Mouse (Mus musculus) midbrain, embryonic 13.5 days (tissue): ENCODE measurements around the gene Neu3. TPM values are rescaled to one million over a fixed set of nuclear protein-coding genes. Genes with fewer than 3 reads are reported as not detected.

Experiments used
- ATAC-seq: fragments of 200-750 bp; cut with Nextera tagmentation; 2 replicates; pipeline ENCODE4 v1.8.0; 2017; ENCODE audit warnings: mild to moderate bottlenecking, moderate TSS enrichment, moderate library complexity
- H3K27ac ChIP-seq: fragments of 300-500 bp; sonication (generic); 2 replicates; pipeline ENCODE4 v1.5.1; 2015; ENCODE audit warnings: inconsistent platforms, mild to moderate bottlenecking, moderate library complexity
- H3K27me3 ChIP-seq: fragments of 300-500 bp; sonication (generic); 2 replicates; pipeline ENCODE4 v1.6.1; 2015; ENCODE audit warnings: mild to moderate bottlenecking, inconsistent platforms
- H3K36me3 ChIP-seq: fragments of 300-500 bp; sonication (generic); 2 replicates; pipeline ENCODE4 v1.6.1; 2015; ENCODE audit warnings: mild to moderate bottlenecking, inconsistent platforms
- H3K4me1 ChIP-seq: fragments of 300-500 bp; sonication (generic); replicated peaks from 2 replicates; pipeline ENCODE4 v1.6.1; 2015; ENCODE audit warnings: inconsistent platforms
- H3K4me2 ChIP-seq: fragments of 300-500 bp; sonication (generic); replicated peaks from 2 replicates; pipeline ENCODE4 v1.6.1; 2015; ENCODE audit warnings: moderate library complexity, mild to moderate bottlenecking, inconsistent platforms
- H3K4me3 ChIP-seq: fragments of 300-500 bp; sonication (generic); replicated peaks from 2 replicates; pipeline ENCODE4 v1.5.1; 2015; ENCODE audit warnings: mild to moderate bottlenecking, inconsistent platforms
- H3K9ac ChIP-seq: fragments of 300-500 bp; sonication (generic); replicated peaks from 2 replicates; pipeline ENCODE4 v1.6.1; 2015; ENCODE audit warnings: mild to moderate bottlenecking, inconsistent platforms
- H3K9me3 ChIP-seq: fragments of 300-500 bp; sonication (generic); 2 replicates; pipeline ENCODE4 v1.6.1; 2016; ENCODE audit warnings: mild to moderate bottlenecking, inconsistent platforms
- WGBS: fragments of 180-500 bp; shearing (Covaris S2); methylation state at CpG from one replicate; pipeline ENCODE4 v1.1.7; 2015; 5-methylcytosine and 5-hydroxymethylcytosine counted together
- polyA plus RNA-seq: library from polyadenylated mRNA; unstranded; fragments of >200 nt; fragmentation: Nextera tagmentation; extraction: Ambion mirVana; gene quantifications from 2 replicates; pipeline ENCODE4 v1.2.1, GENCODE M21; 2015

Gene Neu3
- polyA plus RNA-seq, 1 experiment from 2014 or later = 1.2 TPM

DNA sequence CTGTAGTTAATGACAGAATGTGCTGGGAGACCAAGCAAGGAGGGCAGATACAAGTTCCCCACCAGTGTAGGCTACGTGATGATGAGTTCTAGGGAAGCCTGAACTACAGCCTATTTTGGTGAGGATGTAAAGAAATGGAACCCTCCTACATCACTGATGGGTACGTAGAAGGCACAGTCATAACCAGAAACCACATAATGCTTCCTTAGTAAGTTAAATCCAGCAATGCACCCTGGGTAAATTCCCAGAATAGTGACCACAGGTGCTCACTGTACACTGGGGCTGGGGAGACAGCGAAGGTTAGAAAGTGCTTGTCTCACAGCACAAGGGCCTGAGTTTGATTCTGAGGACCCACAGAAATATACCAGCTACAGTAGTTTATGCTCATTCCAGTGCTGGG, 42.7 kb downstream of the Neu3 start:
- 96% methylated on average over 3 of the region's 3 CpGs for WGBS
- no peak for ATAC-seq

DNA sequence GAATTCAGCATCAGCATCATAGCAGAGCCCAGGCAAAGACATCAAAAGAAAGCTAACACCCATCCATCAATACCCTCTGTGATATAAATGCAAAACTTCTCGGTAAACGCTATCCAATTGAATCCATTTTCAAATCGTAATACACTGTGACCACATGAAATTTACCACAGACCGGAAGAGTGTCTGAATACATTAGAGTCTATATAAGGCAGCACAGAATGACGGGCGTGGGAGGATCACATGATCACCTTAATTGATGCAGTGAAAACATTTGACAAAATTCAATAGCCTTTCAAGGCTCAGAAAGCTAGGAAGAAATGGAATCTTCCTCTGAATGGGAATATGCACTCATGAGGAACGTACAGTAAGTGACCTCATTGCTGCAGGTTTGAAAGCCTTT, 44.8 kb downstream of the Neu3 start:
- Histone ChIP-seq H3K36me3 (no peaks in the 10 kb centered on the region), H3K9ac (no peak overlapping the region), H3K27me3 (no peaks in the 10 kb centered on the region), H3K27ac (no peak overlapping the region), H3K4me1 (peaks cover 15% of the 10 kb centered on the region), H3K9me3 (no peaks in the 10 kb centered on the region), H3K4me3 (no peak overlapping the region), H3K4me2 (no peak overlapping the region)
- WGBS = 72% methylated on average over 7 of the region's 7 CpGs
- no peak for ATAC-seq

More for the DNA sequence above, 42.7 kb downstream of the Neu3 start:
- H3K27ac ChIP-seq = no peak overlapping the region
- H3K4me1 ChIP-seq = peaks cover 15% of the 10 kb centered on the region
- no peak overlapping the region for H3K9ac ChIP-seq
- no peaks in the 10 kb centered on the region for H3K9me3 ChIP-seq
- H3K36me3 ChIP-seq = no peaks in the 10 kb centered on the region
- H3K4me2 ChIP-seq = no peak overlapping the region
- no peak overlapping the region for H3K4me3 ChIP-seq
- H3K27me3 ChIP-seq = no peaks in the 10 kb centered on the region

DNA sequence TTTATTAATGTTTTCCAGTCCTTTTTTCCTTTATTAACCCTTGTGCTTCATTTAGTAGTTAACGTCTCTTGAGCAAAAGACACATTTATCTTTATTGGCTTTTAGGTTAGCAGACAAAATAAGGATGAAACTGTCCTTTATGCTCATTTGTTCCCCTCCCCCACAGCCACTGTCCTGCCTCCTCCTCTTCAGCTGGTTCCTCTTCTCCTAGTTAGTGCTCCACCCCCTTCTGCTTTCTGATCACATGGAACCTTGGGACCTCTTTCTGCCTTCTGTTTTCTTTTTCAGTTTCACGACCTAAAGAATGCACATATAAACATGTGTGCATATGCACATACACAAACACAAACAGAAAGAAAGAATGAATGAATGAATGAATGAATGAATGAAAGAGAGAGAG, 46.3 kb downstream of the Neu3 start:
- Histone ChIP-seq H3K9me3 (no peaks in the 10 kb centered on the region), H3K4me2 (no peak overlapping the region), H3K27me3 (no peaks in the 10 kb centered on the region), H3K9ac (no peak overlapping the region), H3K36me3 (no peaks in the 10 kb centered on the region), H3K4me1 (peaks cover 2% of the 10 kb centered on the region), H3K27ac (no peak overlapping the region), H3K4me3 (no peak overlapping the region)
- no peak for ATAC-seq
- 88% methylated on average over 2 of the region's 2 CpGs for WGBS

DNA sequence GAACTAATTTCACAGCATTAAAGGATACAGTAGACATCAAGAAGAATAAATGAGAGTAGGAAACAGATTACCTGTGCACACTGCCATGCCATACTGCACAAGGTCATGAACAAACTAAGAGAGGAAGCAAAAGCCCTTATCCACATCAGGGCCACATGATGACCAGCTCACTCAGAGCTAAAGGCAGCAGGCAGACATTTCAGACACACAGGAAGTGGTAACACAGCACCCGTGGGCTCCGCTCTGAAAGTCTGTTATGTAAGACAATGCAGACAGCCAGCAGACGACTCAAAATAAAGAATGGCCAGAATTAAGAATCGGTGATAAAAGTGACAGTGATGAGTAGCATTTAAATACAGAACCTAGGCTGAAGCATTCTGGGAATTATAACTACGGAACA, 46.8 kb downstream of the Neu3 start:
- WGBS = 88% methylated on average over 5 of the region's 5 CpGs
- ATAC-seq = no peak

DNA sequence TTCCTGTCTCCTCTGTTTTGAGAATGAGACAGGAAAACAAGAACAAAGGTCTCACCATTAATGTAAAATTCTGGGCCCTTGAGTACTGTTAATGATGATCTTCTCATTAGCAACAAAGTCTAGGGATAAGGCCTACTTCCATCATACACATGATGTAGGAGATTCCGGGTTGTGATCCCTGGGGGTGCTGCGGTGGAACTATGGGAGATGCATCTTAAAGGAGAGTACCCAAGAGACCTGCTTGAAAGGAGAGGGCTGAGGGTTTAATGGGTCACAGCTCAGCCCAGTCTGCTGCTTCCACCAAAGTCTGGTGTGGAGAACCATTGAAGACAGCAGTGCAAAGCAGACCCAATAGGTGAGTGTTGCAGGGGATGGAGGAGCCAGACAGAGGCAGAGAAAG, 65.0 kb downstream of the Neu3 start, which contains the start of gene Olfr521:
Gene Olfr521 (plus strand): TSS at position 301 of the 400 bp plus-strand sequence.
- Histone ChIP-seq H3K9me3 (peaks cover 9% of the 10 kb centered on the region), H3K4me2 (no peak within 1 kb of the TSS), H3K36me3 (0 out of 2 replicates have a peak, but pooled peaks cover 4% of the 10 kb centered on the region), H3K27me3 (no peaks in the 10 kb centered on the region), H3K9ac (no peak within 1 kb of the TSS), H3K4me1 (no peaks in the 10 kb centered on the region), H3K27ac (no peak within 1 kb of the TSS), H3K4me3 (no peak within 1 kb of the TSS)
- ATAC-seq = no peak
- 95% methylated on average over 2 of the region's 2 CpGs for WGBS

More for the DNA sequence above, 46.8 kb downstream of the Neu3 start:
- Histone ChIP-seq H3K4me1 (no peaks in the 10 kb centered on the region), H3K36me3 (no peaks in the 10 kb centered on the region), H3K9me3 (no peaks in the 10 kb centered on the region), H3K27me3 (no peaks in the 10 kb centered on the region), H3K4me2 (no peak overlapping the region), H3K27ac (no peak overlapping the region), H3K9ac (no peak overlapping the region), H3K4me3 (no peak overlapping the region)

Other genes with a start within 250 kb of the Neu3 start
- gene Tpbgl, start 201.3 kb downstream of the Neu3 start, polyA plus RNA-seq = 0.64 and 1.0 TPM in 2 replicates
- gene Slco2b1, start 117.1 kb downstream of the Neu3 start, polyA plus RNA-seq = 4.1 and 5.0 TPM in 2 replicates
- not detected in 2 replicates for gene Olfr520, start 98.1 kb downstream of the Neu3 start, polyA plus RNA-seq
- not detected in 2 replicates for gene Olfr521, start 64.9 kb downstream of the Neu3 start, polyA plus RNA-seq
- 0.62 and 0.79 TPM in 2 replicates for gene Xrra1, start 30.7 kb upstream of the Neu3 start, polyA plus RNA-seq
- gene Spcs2, start 35.0 kb upstream of the Neu3 start, polyA plus RNA-seq = 326 and 337 TPM in 2 replicates
- 5.0 and 5.5 TPM in 2 replicates for gene Rnf169, start 152.0 kb upstream of the Neu3 start, polyA plus RNA-seq
- gene Chrdl2, start 177.8 kb upstream of the Neu3 start, polyA plus RNA-seq = not detected in 2 replicates